Mouse (Mus musculus) G1E (cell line): ENCODE results near the gene Ccdc153.

Experiments
- CTCF ChIP-seq: IDR thresholded peaks from 2 replicates; pipeline ENCODE4 v1.5.1; 2012; ENCODE audit warnings: low read depth, low read length, inconsistent platforms, mixed read lengths
- GATA2 ChIP-seq: IDR thresholded peaks from 2 replicates; pipeline ENCODE4 v1.6.1; 2012; ENCODE audit warnings: low read depth, low read length, inconsistent platforms, borderline replicate concordance

DNA sequence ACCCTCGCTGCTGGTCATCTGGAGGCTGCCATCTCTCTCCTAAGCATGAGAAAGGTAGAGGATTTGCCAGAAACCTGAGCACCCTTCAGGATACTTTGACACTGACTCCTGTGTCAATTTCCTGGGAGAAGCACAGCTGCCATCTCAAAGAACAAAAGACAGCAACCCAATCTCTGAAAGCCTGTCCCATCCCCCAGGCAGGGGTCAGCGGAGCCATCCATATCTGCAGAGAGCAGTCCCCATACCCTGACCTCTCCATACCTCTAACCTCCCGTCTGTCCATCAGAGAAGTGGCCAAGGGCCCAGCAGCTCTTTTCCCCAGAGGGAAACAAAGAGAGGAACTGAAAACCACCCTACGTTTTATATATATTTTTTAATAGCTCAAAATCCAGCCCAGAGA is 3.9 kb upstream of the Ccdc153 start:
- TF ChIP-seq CTCF (no peak), GATA2 (no peak)
